Mouse (Mus musculus) limb, embryonic 14.5 days (tissue): ENCODE data around the gene Aip. TPM values are rescaled to one million over a fixed set of nuclear protein-coding genes. Genes with fewer than 3 reads are reported as not detected.

Experiments used
- ATAC-seq: fragments of 200-750 bp; cut with Nextera tagmentation; 2 replicates; pipeline ENCODE4 v1.8.0; 2017; ENCODE audit warnings: low read depth, moderate number of reproducible peaks, moderate TSS enrichment; ENCODE audit not compliant: low FRiP score
- DNase-seq: peaks from one replicate; pipeline ENCODE4 v3.0.0-alpha.2; 2015; ENCODE audit warnings: low spot score
- H3K27ac ChIP-seq: fragments of 300-500 bp; sonication (generic); replicated peaks from 2 replicates; pipeline ENCODE4 v1.5.1; 2014; ENCODE audit warnings: low read depth, mild to moderate bottlenecking, low read length, moderate library complexity, mixed read lengths
- H3K27me3 ChIP-seq: fragments of 300-500 bp; sonication (generic); 2 replicates; pipeline ENCODE4 v1.6.1; 2014; ENCODE audit warnings: low read length, mixed read lengths; ENCODE audit not compliant: control insufficient read depth, insufficient read depth
- H3K36me3 ChIP-seq: fragments of 300-500 bp; sonication (generic); 2 replicates; pipeline ENCODE4 v1.6.1; 2014; ENCODE audit warnings: mild to moderate bottlenecking, low read length, moderate library complexity, mixed read lengths; ENCODE audit not compliant: control insufficient read depth, insufficient read depth
- H3K4me1 ChIP-seq: fragments of 300-500 bp; sonication (generic); 2 replicates; pipeline ENCODE4 v1.6.1; 2014; ENCODE audit warnings: antibody characterized with exemption, low read length, mixed read lengths; ENCODE audit not compliant: control insufficient read depth, insufficient read depth
- H3K4me2 ChIP-seq: fragments of 300-500 bp; sonication (generic); replicated peaks from 2 replicates; pipeline ENCODE4 v1.6.1; 2014; ENCODE audit warnings: low read depth, mild to moderate bottlenecking, low read length, moderate library complexity; ENCODE audit not compliant: severe bottlenecking
- H3K4me3 ChIP-seq: fragments of 300-500 bp; sonication (generic); replicated peaks from 2 replicates; pipeline ENCODE4 v1.5.1; 2014; ENCODE audit warnings: low read length
- H3K9ac ChIP-seq: fragments of 300-500 bp; sonication (generic); 2 replicates; pipeline ENCODE4 v1.6.1; 2014; ENCODE audit warnings: mild to moderate bottlenecking, low read depth, low read length, moderate library complexity; ENCODE audit not compliant: severe bottlenecking
- H3K9me3 ChIP-seq: fragments of 300-500 bp; sonication (generic); 2 replicates; pipeline ENCODE4 v1.6.1; 2016; ENCODE audit warnings: low read length; ENCODE audit not compliant: control insufficient read depth
- POLR2A ChIP-seq: fragments of 200-500 bp; IDR thresholded peaks from 2 replicates; pipeline ENCODE4 v1.8.0; 2012; ENCODE audit warnings: inconsistent platforms, mild to moderate bottlenecking, moderate library complexity, borderline replicate concordance; ENCODE audit not compliant: insufficient read depth, insufficient read length; ENCODE audit errors: extremely low read depth
- WGBS: fragments of 180-500 bp; shearing (Covaris S2); extraction: QIAGEN DNeasy Blood & Tissue Kit; methylation state at CpG from one replicate; pipeline ENCODE4 v1.1.7; 2014; 5-methylcytosine and 5-hydroxymethylcytosine counted together
- polyA plus RNA-seq, 2 experiments: library from polyadenylated mRNA; depleted of rRNA in 1 of 2; stranded (reverse) in 1 of 2; unstranded in 1 of 2; fragments of >200 nt; fragmentation: Nextera tagmentation in 1 of 2; extraction: Ambion mirVana in 1 of 2; gene quantifications; 2 replicates each; pipeline versions ENCODE4 v1.2.1 to v1.2.3; 2012 to 2014

Gene Aip
- polyA plus RNA-seq, 2 experiments: 86.4 to 119 TPM

- H3K4me2 ChIP-seq: no peak within 1 kb of the TSS
- no peak within 1 kb of the TSS for H3K4me3 ChIP-seq
- H3K27me3 ChIP-seq: no peaks in the 10 kb centered on the region
- DNase-seq (no peak), ATAC-seq (no peak)
- no peak for TF ChIP-seq POLR2A
- H3K9me3 ChIP-seq: no peaks in the 10 kb centered on the region
- WGBS: 63% methylated on average over 5 of the region's 7 CpGs
- H3K27ac ChIP-seq: no peak within 1 kb of the TSS
- H3K4me1 ChIP-seq: peaks cover 3% of the 10 kb centered on the region; the same call in 1 of the 2 replicates
- no peaks in the 10 kb centered on the region for H3K36me3 ChIP-seq
- no peak within 1 kb of the TSS for H3K9ac ChIP-seq
These were observed 18.2 kb upstream of the Aip start, which contains the start of gene Cabp4 for GRCm38 (mm10) chr19:4143759-4144268. TSS of gene Cabp4 (minus strand) at chr19:4144033.

- H3K9ac ChIP-seq: no peak overlapping the region
These were observed 16.9 kb upstream of the Aip start for GRCm38 (mm10) chr19:4142416-4143173.

GRCm38 (mm10) chr19:4140147-4140546 lies 14.5 kb upstream of the Aip start:
- Histone ChIP-seq H3K27me3 (no peaks in the 10 kb centered on the region), H3K27ac (no peak overlapping the region), H3K4me3 (no peak overlapping the region), H3K9ac (no peak overlapping the region), H3K4me1 (no peaks in the 10 kb centered on the region), H3K36me3 (no peaks in the 10 kb centered on the region), H3K9me3 (no peaks in the 10 kb centered on the region), H3K4me2 (no peak overlapping the region)
- TF ChIP-seq POLR2A: no peak
- DNase-seq: no peak
- ATAC-seq: no peak
- 71% methylated on average over 6 of the region's 6 CpGs for WGBS

More at GRCm38 (mm10) chr19:4142416-4143173, 16.9 kb upstream of the Aip start:
- H3K4me2 ChIP-seq: no peak overlapping the region
- WGBS: 92% methylated on average over 18 of the region's 18 CpGs
- H3K4me3 ChIP-seq: no peak overlapping the region
- 0 out of 2 replicates have a peak, but pooled peaks cover under 1% of the 10 kb centered on the region for H3K4me1 ChIP-seq
- H3K27me3 ChIP-seq: no peaks in the 10 kb centered on the region
- TF ChIP-seq POLR2A: no peak
- no peak for ATAC-seq
- no peak overlapping the region for H3K27ac ChIP-seq
- H3K36me3 ChIP-seq: no peaks in the 10 kb centered on the region
- H3K9me3 ChIP-seq: no peaks in the 10 kb centered on the region
- no peak for DNase-seq

- H3K9me3 ChIP-seq: no peaks in the 10 kb centered on the region
- no peak within 1 kb of the TSS for H3K4me3 ChIP-seq
- TF ChIP-seq POLR2A: no peak
- H3K27me3 ChIP-seq: no peaks in the 10 kb centered on the region
- DNase-seq: no peak
- no peak for ATAC-seq
- WGBS: 71% methylated on average over 2 of the region's 2 CpGs
- no peaks in the 10 kb centered on the region for H3K36me3 ChIP-seq
- no peak within 1 kb of the TSS for H3K9ac ChIP-seq
- no peak within 1 kb of the TSS for H3K4me2 ChIP-seq
- no peak within 1 kb of the TSS for H3K27ac ChIP-seq
- H3K4me1 ChIP-seq: no peaks in the 10 kb centered on the region
These were observed 13.8 kb upstream of the Aip start, which contains the start of gene Gpr152 for GRCm38 (mm10) chr19:4139446-4139845. TSS of gene Gpr152 (plus strand) at chr19:4139787.

GRCm38 (mm10) chr19:4137913-4138312 lies 12.3 kb upstream of the Aip start:
- ATAC-seq (no peak), DNase-seq (no peak)
- H3K27me3 ChIP-seq: no peaks in the 10 kb centered on the region
- no peaks in the 10 kb centered on the region for H3K4me1 ChIP-seq
- H3K36me3 ChIP-seq: 0 out of 2 replicates have a peak, but pooled peaks cover 5% of the 10 kb centered on the region
- H3K4me2 ChIP-seq: no peak overlapping the region
- no peak overlapping the region for H3K4me3 ChIP-seq
- no peaks in the 10 kb centered on the region for H3K9me3 ChIP-seq
- no peak for TF ChIP-seq POLR2A
- WGBS: 81% methylated on average over 5 of the region's 5 CpGs
- H3K27ac ChIP-seq: no peak overlapping the region
- no peak overlapping the region for H3K9ac ChIP-seq
